Mouse (Mus musculus) megakaryocyte, embryonic 14.5 days (primary cell): ENCODE measurements around the gene Ctdspl.

ENCODE experiments used
- FLI1 ChIP-seq: IDR thresholded peaks from 2 replicates; pipeline ENCODE4 v1.6.1; 2012; ENCODE audit warnings: low read length, inconsistent platforms, mixed read lengths
- GATA1 ChIP-seq: IDR thresholded peaks from 3 replicates; pipeline ENCODE4 v1.6.1; 2012; ENCODE audit warnings: mixed read lengths, low read length, inconsistent platforms, borderline replicate concordance

DNA sequence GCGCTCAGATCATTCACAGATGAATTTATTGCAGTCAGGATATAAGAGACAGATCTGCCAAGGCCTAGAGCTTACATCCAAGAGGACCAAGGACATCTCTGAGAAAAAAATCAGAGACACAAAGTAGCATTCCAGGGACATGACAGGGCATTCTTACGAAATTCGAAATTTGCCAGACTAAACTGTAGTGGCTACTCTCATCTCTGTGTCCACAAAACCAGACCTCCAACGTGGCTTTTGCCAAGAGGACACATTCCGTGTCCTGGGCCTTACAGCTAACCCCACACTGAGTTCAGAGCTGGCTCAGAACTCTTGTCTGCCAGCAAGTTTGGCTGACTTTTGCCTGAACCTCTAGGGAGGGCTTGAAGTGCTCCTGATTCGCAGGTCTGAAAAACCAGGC is 40.5 kb upstream of the Ctdspl start:
- TF ChIP-seq GATA1 (no peak), FLI1 (no peak)
